In genomic region chr17:13574122-13574521, GRCm38 (mm10) we compare ENCODE assay signal across 14 mouse cellular contexts.
A peak's percentile ranks its signal among the peaks of the same experiment; 100 is the strongest.
DNase-seq lines count a peak whose midpoint lies in the region; ATAC-seq lines count a peak whose summit lies in the region.
"Had no signal": no experiment of that assay in that cellular context is flagged by ENCODE, and none has a peak within 500 bp of the region (broad histone marks: within the 10 kb centered on the region; RNA-seq: fewer than 3 reads in every experiment).

No protein-coding gene starts in this region.

- intact Hi-C loops in heart, postnatal 10 days (cut with DNase I) = no loop called here

- no peaks in the 10 kb centered on the region for H3K9me3 ChIP-seq in heart, embryonic 10.5 days
- no peaks in the 10 kb centered on the region for H3K9me3 ChIP-seq in forebrain, embryonic 13.5 days (replicated peaks)
- H3K9me3 ChIP-seq in hindbrain, embryonic 16.5 days (ENCODE audit: control insufficient read depth, low read length) = no peaks in the 10 kb centered on the region
- no peaks in the 10 kb centered on the region for H3K9me3 ChIP-seq in midbrain, embryonic 16.5 days (replicated peaks; ENCODE audit: control insufficient read depth, low read length, poor library complexity, severe bottlenecking)

- H3K4me3 ChIP-seq in heart, embryonic 10.5 days = no peak overlapping the region
- H3K4me3 ChIP-seq in forebrain, embryonic 13.5 days = no peak overlapping the region
- H3K4me3 ChIP-seq in hindbrain, embryonic 16.5 days (ENCODE audit: low read length) = no peak overlapping the region
- H3K4me3 ChIP-seq in midbrain, embryonic 16.5 days (ENCODE audit: low read depth, low read length) = no peak overlapping the region
- H3K4me3 ChIP-seq: left cerebral cortex, adult 2 months had no signal

- no peaks in the 10 kb centered on the region for H3K36me3 ChIP-seq in heart, embryonic 10.5 days
- no peaks in the 10 kb centered on the region for H3K36me3 ChIP-seq in forebrain, embryonic 13.5 days (ENCODE audit: poor library complexity, severe bottlenecking)
- H3K36me3 ChIP-seq in hindbrain, embryonic 16.5 days (ENCODE audit: control insufficient read depth, insufficient read depth, low read length) = no peaks in the 10 kb centered on the region
- H3K36me3 ChIP-seq in midbrain, embryonic 16.5 days (ENCODE audit: control insufficient read depth, insufficient read depth, low read length) = no peaks in the 10 kb centered on the region

- H3K4me2 ChIP-seq in forebrain, embryonic 13.5 days = no peak overlapping the region
- no peak overlapping the region for H3K4me2 ChIP-seq in hindbrain, embryonic 16.5 days (ENCODE audit: low read length)
- no peak overlapping the region for H3K4me2 ChIP-seq in midbrain, embryonic 16.5 days (ENCODE audit: low read length)

- no peak for ATAC-seq in forebrain, embryonic 13.5 days
- ATAC-seq in hindbrain, embryonic 16.5 days = no peak
- ATAC-seq in midbrain, embryonic 16.5 days = no peak
- no peak for ATAC-seq in activated CD4-positive, CD25-positive, alpha-beta regulatory T cell, adult 4 months

- no peak overlapping the region for H3K9ac ChIP-seq in forebrain, embryonic 13.5 days
- no peak overlapping the region for H3K9ac ChIP-seq in hindbrain, embryonic 16.5 days (ENCODE audit: low read depth, low read length)
- no peak overlapping the region for H3K9ac ChIP-seq in midbrain, embryonic 16.5 days (ENCODE audit: low read depth, low read length)
- H3K9ac ChIP-seq: liver, embryonic 14.5 days had no signal

- peaks cover 22% of the 10 kb centered on the region for H3K4me1 ChIP-seq in heart, embryonic 10.5 days
- peaks cover 36% of the 10 kb centered on the region for H3K4me1 ChIP-seq in forebrain, embryonic 13.5 days
- peaks cover 14% of the 10 kb centered on the region for H3K4me1 ChIP-seq in hindbrain, embryonic 16.5 days (ENCODE audit: control insufficient read depth, insufficient read depth, low read depth, low read length)
- H3K4me1 ChIP-seq in midbrain, embryonic 16.5 days (ENCODE audit: control insufficient read depth, insufficient read depth, low read length) = peaks cover 37% of the 10 kb centered on the region

- DNase-seq in heart, embryonic 10.5 days (ENCODE audit: low spot score) = no peak
- no peak for DNase-seq in heart, postnatal 10 days
- no peak for DNase-seq in urinary bladder, postnatal 10 days (ENCODE audit: low spot score)
- no peak for DNase-seq in lung, adult 18-20 months
- DNase-seq: cerebellum, postnatal 14 days; heart, adult 11 months; lung, postnatal 14 days; right cerebral cortex, adult 18-20 months had no signal

- 0 out of 2 replicates have a peak overlapping the region, but pooled peaks have one; percentile 47 for H3K27ac ChIP-seq in heart, embryonic 10.5 days
- peak overlapping the region; percentile 85 for H3K27ac ChIP-seq in forebrain, embryonic 13.5 days
- H3K27ac ChIP-seq in hindbrain, embryonic 16.5 days (ENCODE audit: low read depth, low read length) = peak overlapping the region; percentile 63; the same call in 1 of the 2 replicates
- peak overlapping the region; percentile 69 for H3K27ac ChIP-seq in midbrain, embryonic 16.5 days (ENCODE audit: low read length)
- H3K27ac ChIP-seq: left cerebral cortex, adult 2 months; liver, embryonic 14.5 days had no signal

- no peaks in the 10 kb centered on the region for H3K27me3 ChIP-seq in heart, embryonic 10.5 days (ENCODE audit: insufficient read depth, poor library complexity, severe bottlenecking)
- H3K27me3 ChIP-seq in forebrain, embryonic 13.5 days = no peaks in the 10 kb centered on the region
- H3K27me3 ChIP-seq in hindbrain, embryonic 16.5 days (replicated peaks; ENCODE audit: control insufficient read depth, insufficient read depth, low read length) = no peaks in the 10 kb centered on the region
- H3K27me3 ChIP-seq in midbrain, embryonic 16.5 days (ENCODE audit: control insufficient read depth, insufficient read depth, low read depth, low read length) = no peaks in the 10 kb centered on the region

- WGBS in heart, embryonic 10.5 days = 48% methylated on average over 1 of the region's 1 CpGs
- WGBS in forebrain, embryonic 13.5 days = 75% methylated on average over 1 of the region's 1 CpGs
- 76% methylated on average over 1 of the region's 1 CpGs for WGBS in hindbrain, embryonic 16.5 days
- WGBS in midbrain, embryonic 16.5 days = 78% methylated on average over 1 of the region's 1 CpGs
